Mouse (Mus musculus) midbrain, embryonic 13.5 days (tissue): ENCODE data around the gene Lrp6. TPM values are rescaled to one million over a fixed set of nuclear protein-coding genes. Genes with fewer than 3 reads are reported as not detected.

Experiments
- ATAC-seq: fragments of 200-750 bp; cut with Nextera tagmentation; 2 replicates; pipeline ENCODE4 v1.8.0; 2017; ENCODE audit warnings: mild to moderate bottlenecking, moderate TSS enrichment, moderate library complexity
- H3K27ac ChIP-seq: fragments of 300-500 bp; sonication (generic); 2 replicates; pipeline ENCODE4 v1.5.1; 2015; ENCODE audit warnings: inconsistent platforms, mild to moderate bottlenecking, moderate library complexity
- H3K27me3 ChIP-seq: fragments of 300-500 bp; sonication (generic); 2 replicates; pipeline ENCODE4 v1.6.1; 2015; ENCODE audit warnings: mild to moderate bottlenecking, inconsistent platforms
- H3K36me3 ChIP-seq: fragments of 300-500 bp; sonication (generic); 2 replicates; pipeline ENCODE4 v1.6.1; 2015; ENCODE audit warnings: mild to moderate bottlenecking, inconsistent platforms
- H3K4me1 ChIP-seq: fragments of 300-500 bp; sonication (generic); replicated peaks from 2 replicates; pipeline ENCODE4 v1.6.1; 2015; ENCODE audit warnings: inconsistent platforms
- H3K4me2 ChIP-seq: fragments of 300-500 bp; sonication (generic); replicated peaks from 2 replicates; pipeline ENCODE4 v1.6.1; 2015; ENCODE audit warnings: moderate library complexity, mild to moderate bottlenecking, inconsistent platforms
- H3K4me3 ChIP-seq: fragments of 300-500 bp; sonication (generic); replicated peaks from 2 replicates; pipeline ENCODE4 v1.5.1; 2015; ENCODE audit warnings: mild to moderate bottlenecking, inconsistent platforms
- H3K9ac ChIP-seq: fragments of 300-500 bp; sonication (generic); replicated peaks from 2 replicates; pipeline ENCODE4 v1.6.1; 2015; ENCODE audit warnings: mild to moderate bottlenecking, inconsistent platforms
- H3K9me3 ChIP-seq: fragments of 300-500 bp; sonication (generic); 2 replicates; pipeline ENCODE4 v1.6.1; 2016; ENCODE audit warnings: mild to moderate bottlenecking, inconsistent platforms
- WGBS: fragments of 180-500 bp; shearing (Covaris S2); methylation state at CpG from one replicate; pipeline ENCODE4 v1.1.7; 2015; 5-methylcytosine and 5-hydroxymethylcytosine counted together
- polyA plus RNA-seq: library from polyadenylated mRNA; unstranded; fragments of >200 nt; fragmentation: Nextera tagmentation; extraction: Ambion mirVana; gene quantifications from 2 replicates; pipeline ENCODE4 v1.2.1, GENCODE M21; 2015

Gene Lrp6
- polyA plus RNA-seq, 1 experiment from 2014 or later: 24.3 TPM

DNA sequence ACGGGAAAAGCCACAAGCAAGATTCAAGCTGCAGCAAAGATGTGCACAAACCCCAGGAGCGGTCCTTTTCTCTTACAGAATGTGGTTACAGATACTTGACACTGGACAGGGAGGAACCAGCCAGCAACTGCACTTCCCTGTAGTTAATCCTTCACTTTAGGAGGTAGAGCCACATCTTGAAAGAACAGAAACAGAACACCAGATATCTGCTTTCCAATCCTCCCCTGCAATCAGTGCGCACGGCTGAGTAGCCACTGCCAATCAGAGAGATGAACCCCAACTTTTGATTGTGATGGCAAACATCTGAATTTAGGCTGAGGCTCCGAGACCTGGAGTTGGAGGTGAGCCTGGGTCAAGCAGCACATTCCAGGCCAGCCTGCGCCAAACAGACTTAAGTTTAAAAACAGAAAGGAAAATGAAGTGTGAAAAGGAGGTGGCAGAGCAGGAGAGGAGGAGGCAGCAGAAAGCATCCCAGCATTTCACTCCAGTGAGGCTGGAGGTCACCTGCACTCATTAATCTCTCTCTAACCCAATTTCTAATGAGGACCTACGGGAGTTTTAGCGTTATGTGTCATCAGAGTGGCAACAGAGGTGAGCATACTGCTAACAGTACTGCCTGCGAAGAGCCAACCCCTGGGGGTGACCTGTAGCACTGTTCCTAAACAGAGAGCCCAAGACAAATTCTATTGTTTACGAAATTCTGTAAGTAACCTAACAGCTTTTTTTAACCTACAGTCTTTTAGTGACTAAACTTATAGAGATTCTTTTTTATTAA lies 39.8 kb downstream of the Lrp6 start:
- H3K9ac ChIP-seq: no peak overlapping the region
- H3K4me3 ChIP-seq: no peak overlapping the region
- H3K36me3 ChIP-seq: peaks cover 8% of the 10 kb centered on the region
- 0 out of 2 replicates have a peak, but pooled peaks cover 5% of the 10 kb centered on the region for H3K9me3 ChIP-seq
- no peak overlapping the region for H3K27ac ChIP-seq
- H3K27me3 ChIP-seq: no peaks in the 10 kb centered on the region
- peaks cover 32% of the 10 kb centered on the region for H3K4me1 ChIP-seq
- no peak for ATAC-seq
- WGBS: 72% methylated on average over 10 of the region's 10 CpGs
- H3K4me2 ChIP-seq: no peak overlapping the region

DNA sequence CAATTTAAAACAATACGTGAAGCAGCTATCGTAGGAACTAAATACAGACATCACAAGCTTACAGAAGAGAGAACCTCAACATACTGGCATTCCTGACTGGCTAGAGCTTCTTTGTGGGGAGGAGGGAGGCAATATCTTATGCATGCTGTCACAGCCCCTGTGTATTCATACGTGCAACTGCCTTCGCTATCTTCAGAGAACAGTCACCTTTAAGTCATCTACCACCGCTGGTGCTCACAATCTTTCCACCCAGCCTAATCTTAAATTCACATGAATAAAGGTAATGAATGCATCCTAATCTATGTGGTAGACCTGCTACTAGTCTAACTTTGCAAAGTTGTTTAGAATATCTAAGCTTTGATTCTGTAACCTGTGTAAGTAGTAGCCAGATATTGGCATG lies 40.5 kb downstream of the Lrp6 start:
- Histone ChIP-seq H3K9ac (no peak overlapping the region), H3K9me3 (0 out of 2 replicates have a peak, but pooled peaks cover 5% of the 10 kb centered on the region), H3K4me3 (no peak overlapping the region), H3K27ac (no peak overlapping the region), H3K36me3 (peaks cover 8% of the 10 kb centered on the region), H3K4me2 (no peak overlapping the region), H3K27me3 (no peaks in the 10 kb centered on the region), H3K4me1 (peaks cover 32% of the 10 kb centered on the region)
- 86% methylated on average over 5 of the region's 5 CpGs for WGBS
- no peak for ATAC-seq

DNA sequence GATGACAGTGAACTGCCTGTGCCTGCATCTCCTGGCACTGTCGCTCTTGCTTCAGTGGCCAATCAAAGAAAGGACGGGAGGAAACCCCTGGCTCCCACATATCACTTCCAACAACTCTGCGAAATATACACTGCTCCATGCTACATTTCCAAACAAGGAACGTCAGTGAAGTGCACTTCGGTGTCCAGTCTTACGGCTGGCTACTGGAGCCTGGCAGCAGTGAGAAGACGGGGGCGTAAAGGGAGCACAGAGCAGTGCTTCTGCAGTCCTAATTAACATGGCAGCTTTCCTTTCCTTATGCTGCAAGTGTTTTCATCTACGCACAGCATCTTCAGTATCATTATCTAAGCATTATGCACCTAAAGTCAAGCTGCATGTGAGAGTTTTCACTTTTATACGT lies 45.4 kb downstream of the Lrp6 start:
- Histone ChIP-seq H3K4me2 (no peak overlapping the region), H3K27ac (no peak overlapping the region), H3K9me3 (no peaks in the 10 kb centered on the region), H3K4me3 (no peak overlapping the region), H3K4me1 (peaks cover 13% of the 10 kb centered on the region; the same call in 1 of the 2 replicates), H3K27me3 (no peaks in the 10 kb centered on the region), H3K9ac (no peak overlapping the region), H3K36me3 (no peaks in the 10 kb centered on the region)
- ATAC-seq: no peak
- WGBS: 83% methylated on average over 10 of the region's 10 CpGs

DNA sequence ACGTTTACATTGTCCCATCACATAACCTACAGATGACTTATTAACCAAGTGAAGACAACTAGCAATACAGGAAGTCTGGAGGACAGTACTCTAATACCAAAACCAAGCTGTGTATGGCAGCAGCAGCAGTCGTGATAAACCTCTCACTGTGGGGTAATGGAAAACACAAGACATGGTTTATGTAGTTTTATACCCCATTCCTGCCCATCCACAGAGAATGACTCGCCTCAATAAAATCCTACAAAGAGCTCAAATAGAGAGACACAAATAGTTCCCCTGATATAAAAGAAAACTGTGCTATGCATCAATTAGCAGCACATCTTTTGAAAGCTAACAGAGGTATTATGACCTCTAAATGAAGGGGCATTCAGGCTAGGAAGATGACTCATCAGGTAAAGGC lies 45.9 kb downstream of the Lrp6 start:
- Histone ChIP-seq H3K27ac (no peak overlapping the region), H3K4me2 (no peak overlapping the region), H3K36me3 (no peaks in the 10 kb centered on the region), H3K27me3 (no peaks in the 10 kb centered on the region), H3K9ac (no peak overlapping the region), H3K9me3 (no peaks in the 10 kb centered on the region), H3K4me1 (peaks cover 13% of the 10 kb centered on the region; the same call in 1 of the 2 replicates), H3K4me3 (no peak overlapping the region)
- 73% methylated on average over 3 of the region's 3 CpGs for WGBS
- no peak for ATAC-seq

DNA sequence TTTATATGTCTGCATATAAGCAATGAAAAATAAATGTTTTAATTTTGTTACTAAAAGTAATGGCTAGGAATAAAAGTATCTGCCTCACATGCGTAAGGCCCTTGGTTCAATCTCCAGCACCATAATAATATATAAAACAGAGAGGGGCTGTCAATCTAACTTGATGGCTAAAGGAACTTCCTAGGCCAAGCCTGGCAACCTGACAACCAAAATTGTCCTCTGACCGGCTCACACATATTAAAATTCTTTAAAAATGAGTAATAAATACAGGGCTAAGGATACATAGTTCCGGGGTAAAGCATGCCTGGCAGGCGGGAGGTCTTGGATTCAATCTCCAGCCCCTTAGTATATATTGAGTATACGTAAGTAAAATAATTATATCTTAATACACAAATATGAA lies 48.3 kb downstream of the Lrp6 start:
- Histone ChIP-seq H3K27me3 (no peaks in the 10 kb centered on the region), H3K4me3 (no peak overlapping the region), H3K4me2 (no peak overlapping the region), H3K9me3 (no peaks in the 10 kb centered on the region), H3K36me3 (no peaks in the 10 kb centered on the region), H3K4me1 (peaks cover 17% of the 10 kb centered on the region; the same call in 1 of the 2 replicates), H3K27ac (no peak overlapping the region), H3K9ac (no peak overlapping the region)
- ATAC-seq: no peak
- WGBS: 94% methylated on average over 5 of the region's 5 CpGs

- H3K27me3 ChIP-seq: no peaks in the 10 kb centered on the region
- no peak for ATAC-seq
- H3K36me3 ChIP-seq: no peaks in the 10 kb centered on the region
- no peak overlapping the region for H3K9ac ChIP-seq
- WGBS: 84% methylated on average over 4 of the region's 4 CpGs
- no peaks in the 10 kb centered on the region for H3K9me3 ChIP-seq
- H3K27ac ChIP-seq: no peak overlapping the region
- H3K4me1 ChIP-seq: peaks cover 17% of the 10 kb centered on the region; the same call in 1 of the 2 replicates
- no peak overlapping the region for H3K4me2 ChIP-seq
- no peak overlapping the region for H3K4me3 ChIP-seq
Observed at GRCm38 (mm10) chr6:134517141-134517540, 49.6 kb downstream of the Lrp6 start.

- WGBS: 59% methylated on average over 4 of the region's 4 CpGs
- peak; percentile 70; the same call in 1 of the 2 replicates for ATAC-seq
Observed at GRCm38 (mm10) chr6:134515416-134515815, 51.3 kb downstream of the Lrp6 start.

GRCm38 (mm10) chr6:134513896-134514510 lies 52.8 kb downstream of the Lrp6 start:
- ATAC-seq: no peak
- Histone ChIP-seq H3K27me3 (no peaks in the 10 kb centered on the region), H3K4me2 (no peak overlapping the region), H3K36me3 (no peaks in the 10 kb centered on the region), H3K4me1 (peaks cover 24% of the 10 kb centered on the region; the same call in 1 of the 2 replicates), H3K9me3 (no peaks in the 10 kb centered on the region), H3K4me3 (no peak overlapping the region), H3K27ac (no peak overlapping the region), H3K9ac (no peak overlapping the region)
- 92% methylated on average over 3 of the region's 3 CpGs for WGBS

More at GRCm38 (mm10) chr6:134515416-134515815, 51.3 kb downstream of the Lrp6 start:
- Histone ChIP-seq H3K4me1 (peaks cover 16% of the 10 kb centered on the region; the same call in 1 of the 2 replicates), H3K4me3 (no peak overlapping the region), H3K9me3 (no peaks in the 10 kb centered on the region), H3K4me2 (no peak overlapping the region), H3K27ac (peak overlapping the region; percentile 0; the same call in 1 of the 2 replicates), H3K9ac (no peak overlapping the region), H3K36me3 (no peaks in the 10 kb centered on the region), H3K27me3 (no peaks in the 10 kb centered on the region)

GRCm38 (mm10) chr6:134513011-134513410 lies 53.8 kb downstream of the Lrp6 start:
- WGBS: 91% methylated on average over 6 of the region's 6 CpGs
- Histone ChIP-seq H3K9me3 (no peaks in the 10 kb centered on the region), H3K27ac (no peak overlapping the region), H3K36me3 (no peaks in the 10 kb centered on the region), H3K27me3 (no peaks in the 10 kb centered on the region), H3K9ac (no peak overlapping the region), H3K4me2 (no peak overlapping the region), H3K4me3 (no peak overlapping the region), H3K4me1 (peaks cover 24% of the 10 kb centered on the region; the same call in 1 of the 2 replicates)
- no peak; the same call in 1 of the 2 replicates for ATAC-seq

GRCm38 (mm10) chr6:134512478-134512877 lies 54.3 kb downstream of the Lrp6 start:
- no peak overlapping the region for H3K27ac ChIP-seq
- H3K4me3 ChIP-seq: no peak overlapping the region
- H3K4me2 ChIP-seq: no peak overlapping the region
- peaks cover 24% of the 10 kb centered on the region; the same call in 1 of the 2 replicates for H3K4me1 ChIP-seq
- ATAC-seq: no peak
- WGBS: 59% methylated on average over 2 of the region's 2 CpGs
- peaks cover 3% of the 10 kb centered on the region for H3K36me3 ChIP-seq
- H3K9ac ChIP-seq: no peak overlapping the region
- no peaks in the 10 kb centered on the region for H3K27me3 ChIP-seq
- H3K9me3 ChIP-seq: no peaks in the 10 kb centered on the region

- Histone ChIP-seq H3K36me3 (peaks cover 17% of the 10 kb centered on the region), H3K27ac (no peak overlapping the region), H3K4me1 (peaks cover 21% of the 10 kb centered on the region; the same call in 1 of the 2 replicates), H3K4me2 (no peak overlapping the region), H3K9ac (no peak overlapping the region), H3K27me3 (no peaks in the 10 kb centered on the region), H3K4me3 (no peak overlapping the region), H3K9me3 (no peaks in the 10 kb centered on the region)
- no peak for ATAC-seq
Observed at GRCm38 (mm10) chr6:134511118-134511517, 55.6 kb downstream of the Lrp6 start.

- Histone ChIP-seq H3K4me2 (no peak overlapping the region), H3K4me1 (peaks cover 13% of the 10 kb centered on the region; the same call in 1 of the 2 replicates), H3K9ac (no peak overlapping the region), H3K36me3 (peaks cover 24% of the 10 kb centered on the region), H3K27me3 (no peaks in the 10 kb centered on the region), H3K9me3 (no peaks in the 10 kb centered on the region), H3K4me3 (no peak overlapping the region), H3K27ac (0 out of 2 replicates have a peak overlapping the region, but pooled peaks have one; percentile 39)
- WGBS: 75% methylated on average over 2 of the region's 2 CpGs
- no peak for ATAC-seq
Observed at GRCm38 (mm10) chr6:134510280-134510679, 56.5 kb downstream of the Lrp6 start.
